Mouse (Mus musculus): ENCODE measurements around the gene Ralb. TPM values are rescaled to one million over a fixed set of nuclear protein-coding genes. Genes with fewer than 3 reads are reported as not detected.

Gene Ralb
- total RNA-seq (2021) (10 to 100 TPM; 60.0 to 60.4 TPM), polyA plus RNA-seq (2012; rRNA removed) (40.7 and 46.7 TPM in 2 replicates)
- long read RNA-seq, transcript Ralb-201 (5 exons, 2,289 nt): major isoform, 112 of 127 reads
- long read RNA-seq, partial matches to known transcripts: 3 of 127 reads
- long read RNA-seq, other reads (novel, unspliced or antisense): 12 of 127 reads

GRCm38 (mm10) chr1:119504260-119505062 lies at the start of gene Ralb:
Ralb (minus strand) TSS chr1:119504794.
- peak; percentile 99 for DNase-seq

- no peak for DNase-seq
These were observed 47.1 kb upstream of the Ralb start for GRCm38 (mm10) chr1:119551651-119552050.

GRCm38 (mm10) chr1:119550064-119550463 lies 45.5 kb upstream of the Ralb start:
- no peak for DNase-seq

DNA sequence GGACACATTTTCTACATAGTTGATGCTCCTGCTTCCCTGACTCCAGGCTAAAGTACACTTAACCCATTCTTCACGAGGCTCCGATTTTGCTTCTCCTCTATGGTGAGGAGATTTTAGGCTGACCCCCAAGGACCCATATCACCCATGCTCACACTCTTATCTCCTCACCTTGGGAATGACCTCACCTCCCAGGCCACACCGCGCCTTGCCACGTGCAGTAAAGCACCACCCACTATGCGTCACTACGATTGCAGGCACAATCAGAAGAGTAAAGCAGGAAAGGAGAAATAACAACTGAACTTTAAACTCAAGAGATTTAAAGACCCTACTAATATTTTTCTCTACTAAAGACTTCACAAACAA lies 44.7 kb upstream of the Ralb start:
- DNase-seq: no peak

- peak; percentile 74 for DNase-seq
These were observed 44.2 kb upstream of the Ralb start for GRCm38 (mm10) chr1:119548668-119549326.

DNA sequence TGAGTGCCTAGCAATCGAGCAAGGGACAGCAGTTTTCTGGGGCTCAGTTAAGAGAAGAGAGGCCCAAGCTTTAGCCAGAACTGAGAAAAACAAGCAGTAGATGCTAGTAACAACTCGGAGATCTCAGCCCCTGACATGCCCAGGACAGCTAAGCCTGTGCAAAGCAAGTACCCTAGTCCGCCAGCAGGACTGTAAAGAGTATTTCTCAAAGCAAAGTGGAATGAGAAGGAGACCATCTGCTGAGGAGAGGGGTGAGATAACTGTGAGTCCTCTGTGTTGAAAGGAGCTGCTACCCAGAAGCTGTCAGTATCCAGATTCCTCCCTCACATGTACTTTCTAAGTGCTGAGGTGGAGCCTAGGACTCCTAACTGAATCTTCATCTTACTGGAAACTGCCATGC lies 41.9 kb upstream of the Ralb start:
- no peak for DNase-seq

- DNase-seq: no peak
These were observed 41.1 kb upstream of the Ralb start for GRCm38 (mm10) chr1:119545671-119546070.

GRCm38 (mm10) chr1:119545164-119545563 lies 40.6 kb upstream of the Ralb start:
- no peak for DNase-seq

- DNase-seq: no peak
These were observed 40.1 kb upstream of the Ralb start for GRCm38 (mm10) chr1:119544611-119545155.

GRCm38 (mm10) chr1:119543316-119543715 lies 38.7 kb upstream of the Ralb start:
- DNase-seq: no peak

- no peak for DNase-seq
These were observed 37.0 kb upstream of the Ralb start for GRCm38 (mm10) chr1:119541570-119541969.

DNA sequence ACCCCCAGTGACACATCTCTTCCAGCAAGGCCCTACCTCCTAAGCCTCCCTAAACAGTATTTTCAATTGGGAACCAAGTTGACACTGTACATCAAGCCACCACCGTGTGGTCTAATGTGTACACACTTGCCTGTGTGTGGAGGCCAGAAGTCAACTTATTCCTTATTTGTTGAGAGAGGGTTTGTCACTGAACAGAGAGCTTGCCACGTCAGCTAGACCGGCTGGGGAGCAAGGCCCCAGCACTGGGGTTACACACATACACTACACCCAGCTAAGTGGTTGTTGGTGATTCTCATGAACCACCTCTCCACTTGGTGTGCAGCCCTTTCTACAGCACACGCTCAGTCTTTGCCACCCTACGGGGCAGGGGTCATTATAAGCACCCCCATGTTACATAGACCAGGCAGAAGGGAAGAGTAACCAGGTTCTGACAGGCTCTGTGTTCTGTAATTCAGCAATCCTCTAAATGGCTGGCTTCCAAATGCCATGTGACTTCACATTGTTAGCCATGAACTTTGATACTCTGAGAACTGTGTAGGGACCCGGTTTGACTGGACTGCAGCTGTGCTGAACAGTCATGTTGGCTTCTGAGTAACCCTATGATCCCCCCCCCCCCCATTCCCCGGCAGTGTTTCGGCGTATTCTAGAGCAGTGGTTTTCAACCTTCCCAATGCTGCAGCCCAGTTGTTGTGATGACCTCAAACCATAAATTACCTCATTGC lies 36.4 kb upstream of the Ralb start:
- peak; percentile 67 for DNase-seq

GRCm38 (mm10) chr1:119539252-119539651 lies 34.7 kb upstream of the Ralb start:
- no peak for DNase-seq

GRCm38 (mm10) chr1:119537651-119538050 lies 33.1 kb upstream of the Ralb start:
- no peak for DNase-seq

DNA sequence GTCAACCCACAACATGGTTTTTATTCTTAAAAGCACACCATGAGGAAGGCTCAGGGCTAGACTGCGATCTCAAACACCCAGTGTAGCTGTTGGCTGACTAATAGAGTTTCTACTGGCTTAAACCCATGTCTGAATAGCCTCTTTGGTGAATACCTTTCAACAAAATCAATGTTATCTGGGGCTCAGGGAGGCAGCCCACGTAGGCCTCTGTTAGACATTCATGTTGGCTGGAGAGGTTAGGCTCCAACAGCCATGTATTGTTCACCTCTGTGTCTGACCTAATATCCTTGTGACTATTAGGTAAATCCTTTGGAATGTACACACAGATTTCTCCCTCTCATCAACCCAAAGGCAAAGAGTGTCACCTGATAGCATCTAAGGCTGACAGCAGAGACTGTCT lies 31.5 kb upstream of the Ralb start:
- no peak for DNase-seq

DNA sequence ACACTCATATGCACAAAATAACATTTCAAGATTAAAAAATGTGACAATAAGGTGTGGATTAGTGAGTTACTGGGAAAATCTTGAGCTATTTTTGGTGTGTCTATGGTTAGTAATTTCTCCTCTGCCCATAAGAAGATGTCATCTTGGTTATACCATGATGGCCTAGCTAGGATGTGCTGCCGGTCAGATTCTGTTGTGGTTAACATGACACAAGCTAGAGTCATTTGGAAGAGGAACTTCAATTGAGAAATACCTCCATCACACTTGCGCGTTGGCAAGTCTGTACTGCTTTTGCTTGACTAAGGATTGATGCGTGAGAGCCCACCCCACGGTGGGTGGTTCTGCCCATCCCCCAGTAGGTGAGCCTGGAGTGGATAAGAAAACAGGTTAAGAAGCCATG lies 29.7 kb upstream of the Ralb start:
- no peak for DNase-seq

- DNase-seq: no peak
These were observed 28.7 kb upstream of the Ralb start for GRCm38 (mm10) chr1:119533093-119533805.

DNA sequence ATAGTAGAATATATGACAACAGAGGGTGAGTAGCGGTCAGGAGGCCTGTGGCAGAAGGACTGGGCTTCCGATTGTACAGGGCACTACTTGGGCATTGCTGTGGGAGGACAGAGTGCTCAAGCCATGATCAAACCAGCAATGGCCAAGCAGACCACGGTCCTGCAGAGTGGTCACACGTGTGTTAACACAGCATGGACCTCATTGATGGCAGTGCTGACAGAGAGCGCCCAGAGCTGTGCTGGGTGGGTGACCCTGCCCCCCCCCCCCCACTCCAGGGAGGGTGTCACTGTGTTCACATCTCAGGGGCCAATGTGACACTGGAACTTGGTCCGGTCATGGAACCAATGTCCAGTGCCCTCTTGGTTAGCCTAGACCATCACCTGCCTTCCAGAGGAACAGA lies 27.6 kb upstream of the Ralb start:
- no peak for DNase-seq

- DNase-seq: no peak
These were observed 26.3 kb upstream of the Ralb start for GRCm38 (mm10) chr1:119530941-119531340.

DNA sequence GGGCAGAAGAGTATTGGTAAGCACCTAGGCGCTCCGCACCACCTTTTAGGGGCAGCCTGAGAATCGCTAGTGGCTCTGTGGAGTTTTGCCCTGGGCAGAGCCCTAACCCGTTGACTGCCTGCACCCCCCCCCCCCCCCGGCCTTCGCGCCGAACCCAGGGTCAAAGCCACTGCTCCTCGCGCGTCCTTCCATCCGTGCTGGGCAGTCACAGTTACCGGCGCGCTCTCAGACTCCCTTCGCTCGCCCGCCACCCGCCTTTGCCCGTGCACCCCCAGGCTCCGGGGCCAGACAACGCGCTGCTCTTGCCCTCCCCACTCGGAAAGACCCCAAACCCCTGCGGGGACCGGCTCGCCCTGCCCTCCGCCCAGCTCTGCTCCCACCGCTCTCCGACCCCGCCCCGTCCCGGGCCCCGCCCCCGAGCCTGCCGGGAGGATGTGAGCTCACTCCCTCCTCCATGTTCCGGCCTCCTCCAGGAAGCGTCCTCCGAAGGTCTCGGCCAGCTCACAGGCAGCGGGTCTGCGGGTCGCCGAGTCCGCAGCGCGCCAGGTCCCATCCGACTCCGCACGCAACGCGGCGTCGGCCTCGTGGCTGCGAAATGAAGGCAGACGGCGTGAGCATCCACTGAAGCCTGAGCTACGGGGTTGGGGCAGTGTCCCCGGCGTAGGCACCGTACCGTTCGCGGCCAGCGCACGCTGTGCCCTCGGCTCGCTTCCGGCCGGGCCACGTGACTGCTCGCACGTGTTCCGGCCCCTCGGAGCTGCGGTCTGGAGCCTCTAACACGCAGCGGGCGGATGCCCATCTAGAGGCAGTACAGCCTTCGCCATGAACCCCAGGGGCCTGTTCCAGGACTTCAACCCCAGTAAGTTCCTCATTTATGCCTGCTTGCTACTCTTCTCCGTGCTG lies 21.3 kb upstream of the Ralb start, which contains the start of gene Tmem185b:
Gene Tmem185b, plus strand, starts transcription at position 472 of the 903 bp plus-strand sequence.
- peak; percentile 97 for DNase-seq

Measured in adrenal gland, adult 2 months (tissue).